8 mouse cellular contexts compared by ENCODE assay signal in genomic region chr9:54501453-54502110, GRCm38 (mm10). TPM values are rescaled to one million over a fixed set of nuclear protein-coding genes. Genes with fewer than 3 reads are reported as not detected.
DNase-seq lines count a peak whose midpoint lies in the region; ATAC-seq and TF ChIP-seq lines count a peak whose summit lies in the region.

Gene Dmxl2, minus strand, starts transcription at chr9:54501626.

- H3K27ac ChIP-seq in intestine, postnatal 0 days (ENCODE audit: low read depth, low read length) = peak within 1 kb of the TSS; percentile 73
- peak within 1 kb of the TSS; percentile 76 for H3K27ac ChIP-seq in midbrain, embryonic 11.5 days (ENCODE audit: low read depth, low read length)

- peak within 1 kb of the TSS; percentile 65 for H3K4me3 ChIP-seq in intestine, postnatal 0 days (ENCODE audit: low read depth, low read length)
- peak within 1 kb of the TSS; percentile 77 for H3K4me3 ChIP-seq in midbrain, embryonic 11.5 days (ENCODE audit: low read depth, low read length)

- no peaks in the 10 kb centered on the region for H3K36me3 ChIP-seq in intestine, postnatal 0 days (ENCODE audit: control insufficient read depth, insufficient read depth)
- H3K36me3 ChIP-seq in midbrain, embryonic 11.5 days (ENCODE audit: control insufficient read depth, insufficient read depth, low read length) = no peaks in the 10 kb centered on the region

- no peaks in the 10 kb centered on the region for H3K4me1 ChIP-seq in intestine, postnatal 0 days (replicated peaks; ENCODE audit: control insufficient read depth, insufficient read depth, low read length)
- 0 out of 2 replicates have a peak, but pooled peaks cover 7% of the 10 kb centered on the region for H3K4me1 ChIP-seq in midbrain, embryonic 11.5 days (ENCODE audit: control insufficient read depth, insufficient read depth, low read length)

- no peaks in the 10 kb centered on the region for H3K9me3 ChIP-seq in intestine, postnatal 0 days (ENCODE audit: control insufficient read depth)
- H3K9me3 ChIP-seq in midbrain, embryonic 11.5 days (ENCODE audit: control insufficient read depth, low read length) = no peaks in the 10 kb centered on the region

- intact Hi-C loops in left cerebral cortex, postnatal 4 days (cut with DNase I) = no loop called here

- H3K27me3 ChIP-seq in intestine, postnatal 0 days (replicated peaks; ENCODE audit: control insufficient read depth, insufficient read depth, low read length) = 0 out of 2 replicates have a peak, but pooled peaks cover 2% of the 10 kb centered on the region
- peaks cover 9% of the 10 kb centered on the region for H3K27me3 ChIP-seq in midbrain, embryonic 11.5 days (ENCODE audit: control insufficient read depth, insufficient read depth, low read length)

- ATAC-seq in intestine, postnatal 0 days = peak; percentile 96
- peak; percentile 94 for ATAC-seq in midbrain, embryonic 11.5 days (ENCODE audit: low FRiP score)
- no peak for ATAC-seq in activated CD4-positive, CD25-positive, alpha-beta regulatory T cell, adult 4 months

- TF ChIP-seq CTCF in intestine, postnatal 0 days (IDR thresholded peaks at IDR 0.05; ENCODE audit: low read depth) = no peak

- DNase-seq in adrenal gland, adult 8-10 months = peak; percentile 89
- peak; percentile 96 for DNase-seq in embryo, embryonic 10.5 days (ENCODE audit: low spot score)
- peak; percentile 83 to 91 for DNase-seq in gastrocnemius, postnatal 4 days (ENCODE audit: low spot score in 2 of 2)
- peak; percentile 95 for DNase-seq in left cerebral cortex, postnatal 4 days
- peak; percentile 100 for DNase-seq in midbrain, embryonic 11.5 days (ENCODE audit: low spot score, missing footprints)
- DNase-seq in right cerebral cortex, postnatal 4 days = peak; percentile 97

- WGBS in intestine, postnatal 0 days = under 1% methylated on average over 91 of the region's 99 CpGs
- under 1% methylated on average over 90 of the region's 99 CpGs for WGBS in midbrain, embryonic 11.5 days

- peak within 1 kb of the TSS; percentile 79 for H3K9ac ChIP-seq in intestine, postnatal 0 days (ENCODE audit: low read depth, low read length)
- H3K9ac ChIP-seq in midbrain, embryonic 11.5 days (ENCODE audit: low read length) = peak within 1 kb of the TSS; percentile 76

- H3K4me2 ChIP-seq in intestine, postnatal 0 days (replicated peaks; ENCODE audit: low read depth) = peak within 1 kb of the TSS; percentile 100
- peak within 1 kb of the TSS; percentile 78 for H3K4me2 ChIP-seq in midbrain, embryonic 11.5 days

RNA-seq across cellular contexts. Expression of gene Dmxl2, which starts in this region (rescaled TPM):
- 10 to 100 TPM; 16.2 to 39.4 (median 24.3) TPM for total RNA-seq in adrenal gland, adult 8-10 months (2022)
- total RNA-seq in gastrocnemius, postnatal 4 days (2021) = 1 to 10 TPM; 7.1 to 8.7 TPM
- 5.2 and 6.4 TPM in 2 replicates for polyA plus RNA-seq in intestine, postnatal 0 days (2015; fragmentation: Nextera tagmentation; extraction: Ambion mirVana)
- total RNA-seq in left cerebral cortex, postnatal 4 days (2021) = 100 to 1,000 TPM; 168 to 174 TPM
- 16.6 and 17.7 TPM in 2 replicates for polyA plus RNA-seq in midbrain, embryonic 11.5 days (2014; fragmentation: Nextera tagmentation; extraction: Ambion mirVana)
- under 1 TPM in 1 of 2 experiments, not detected in 1; 0.83 TPM for polyA plus RNA-seq in activated CD4-positive, CD25-positive, alpha-beta regulatory T cell, adult 4 months (2017; shearing (Covaris generic))

Comparison
In these comparisons a context has a peak if more than half of its experiments do, and no peak if none do; other contexts are left out.
1. RNA of gene Dmxl2 (total RNA-seq): 168 to 174 TPM in left cerebral cortex, postnatal 4 days; 16.2 to 39.4 TPM in adrenal gland, adult 8-10 months and 7.1 to 8.7 TPM in gastrocnemius, postnatal 4 days; every median in the first group is over 4 times any median in the second.
2. Peak in every context shown above with its lines, with median percentiles within 50 percentile points of each other: DNase-seq.